Mouse (Mus musculus) spleen, adult 2 months (tissue): ENCODE measurements around the gene Pum1.

Experiments used
- CTCF ChIP-seq: fragments of 200-500 bp; IDR thresholded peaks from 2 replicates; pipeline ENCODE4 v1.5.1; 2011; ENCODE audit warnings: mild to moderate bottlenecking, inconsistent platforms; ENCODE audit not compliant: insufficient read depth, insufficient read length, insufficient replicate concordance; ENCODE audit errors: extremely low read depth
- POLR2A ChIP-seq: fragments of 200-500 bp; IDR thresholded peaks from 2 replicates; pipeline ENCODE4 v1.6.1; 2011; ENCODE audit warnings: low read depth, low read length, inconsistent platforms

- TF ChIP-seq POLR2A (no peak), CTCF (no peak)
Measured at GRCm38 (mm10) chr4:130810845-130811244, 147.7 kb downstream of the Pum1 start.
